Mouse (Mus musculus) lung, postnatal 0 days (tissue): ENCODE results near the gene Ptpro. TPM values are rescaled to one million over a fixed set of nuclear protein-coding genes. Genes with fewer than 3 reads are reported as not detected.

ENCODE experiments used
- ATAC-seq: fragments of 200-750 bp; cut with Nextera tagmentation; 2 replicates; pipeline ENCODE4 v1.8.0; 2017; ENCODE audit warnings: moderate library complexity
- DNase-seq: peaks from one replicate; pipeline ENCODE4 v3.0.0-alpha.2; 2016; ENCODE audit warnings: low spot score
- H3K27ac ChIP-seq: fragments of 300-500 bp; sonication (generic); 2 replicates; pipeline ENCODE4 v1.5.1; 2014; ENCODE audit warnings: antibody characterized with exemption, mild to moderate bottlenecking, low read length, mixed read lengths
- H3K27me3 ChIP-seq: fragments of 300-500 bp; sonication (generic); replicated peaks from 2 replicates; pipeline ENCODE4 v1.6.1; 2014; ENCODE audit warnings: low read length, mixed read lengths; ENCODE audit not compliant: insufficient read depth
- H3K36me3 ChIP-seq: fragments of 300-500 bp; sonication (generic); 2 replicates; pipeline ENCODE4 v1.6.1; 2014; ENCODE audit warnings: low read length, mixed read lengths; ENCODE audit not compliant: insufficient read depth
- H3K4me1 ChIP-seq: fragments of 300-500 bp; sonication (generic); 2 replicates; pipeline ENCODE4 v1.6.1; 2014; ENCODE audit warnings: antibody characterized with exemption, low read depth, low read length, mixed read lengths; ENCODE audit not compliant: insufficient read depth
- H3K4me2 ChIP-seq: fragments of 300-500 bp; sonication (generic); replicated peaks from 2 replicates; pipeline ENCODE4 v1.6.1; 2014; ENCODE audit warnings: low read depth, mild to moderate bottlenecking, low read length, moderate library complexity, mixed read lengths
- H3K4me3 ChIP-seq: fragments of 300-500 bp; sonication (generic); 2 replicates; pipeline ENCODE4 v1.5.1; 2014; ENCODE audit warnings: low read depth, low read length
- H3K9ac ChIP-seq: fragments of 300-500 bp; sonication (generic); replicated peaks from 2 replicates; pipeline ENCODE4 v1.6.1; 2014; ENCODE audit warnings: low read depth, mild to moderate bottlenecking
- H3K9me3 ChIP-seq: fragments of 300-500 bp; sonication (generic); 2 replicates; pipeline ENCODE4 v1.6.1; 2016; ENCODE audit warnings: low read length, mixed read lengths
- CTCF ChIP-seq: IDR thresholded peaks from 2 replicates; pipeline ENCODE4 v1.5.1; 2016; ENCODE audit warnings: antibody characterized with exemption, mild to moderate bottlenecking
- EP300 ChIP-seq: IDR thresholded peaks from 2 replicates; pipeline ENCODE4 v1.6.1; 2016; ENCODE audit warnings: antibody characterized with exemption, mild to moderate bottlenecking, control low read depth
- WGBS: fragments of 180-500 bp; shearing (Covaris S2); extraction: QIAGEN DNeasy Blood & Tissue Kit; methylation state at CpG from one replicate; pipeline ENCODE4 v1.1.7; 2014; 5-methylcytosine and 5-hydroxymethylcytosine counted together
- polyA plus RNA-seq: library from polyadenylated mRNA; unstranded; fragments of >200 nt; fragmentation: Nextera tagmentation; extraction: Ambion mirVana; gene quantifications from 2 replicates; pipeline ENCODE4 v1.2.1, GENCODE M21; 2015

The Ptpro gene
- polyA plus RNA-seq, 1 experiment from 2014 or later, result 1.6 TPM

DNA sequence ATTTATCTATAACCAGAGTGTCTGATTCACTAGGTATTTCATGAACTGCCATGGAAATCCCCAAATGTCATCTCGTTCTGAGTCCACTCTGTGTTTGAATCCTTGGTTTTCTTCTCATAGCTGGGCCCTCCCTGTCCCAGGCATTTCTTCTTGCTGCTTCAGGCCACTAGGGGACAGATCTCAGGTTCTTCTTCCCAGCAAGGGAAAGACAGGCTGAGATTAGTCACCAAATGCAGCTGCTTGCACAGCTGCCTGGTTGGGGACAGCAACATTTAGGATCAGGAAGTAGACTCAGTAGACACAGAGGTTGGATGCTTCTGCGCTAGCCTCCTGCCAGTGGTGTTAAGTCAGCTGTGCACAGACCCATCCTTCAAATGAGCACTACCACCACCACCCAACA, 113.5 kb downstream of the Ptpro start:
- Histone ChIP-seq H3K27ac (no peak overlapping the region), H3K4me3 (no peak overlapping the region), H3K4me1 (no peaks in the 10 kb centered on the region), H3K27me3 (no peaks in the 10 kb centered on the region), H3K36me3 (no peaks in the 10 kb centered on the region), H3K9me3 (no peaks in the 10 kb centered on the region), H3K9ac (no peak overlapping the region), H3K4me2 (no peak overlapping the region)
- no peak for DNase-seq
- no peak for ATAC-seq
- TF ChIP-seq CTCF (peak; percentile 33; the same call in 1 of the 2 replicates), EP300 (no peak)
- 76% methylated on average over 2 of the region's 2 CpGs for WGBS

DNA sequence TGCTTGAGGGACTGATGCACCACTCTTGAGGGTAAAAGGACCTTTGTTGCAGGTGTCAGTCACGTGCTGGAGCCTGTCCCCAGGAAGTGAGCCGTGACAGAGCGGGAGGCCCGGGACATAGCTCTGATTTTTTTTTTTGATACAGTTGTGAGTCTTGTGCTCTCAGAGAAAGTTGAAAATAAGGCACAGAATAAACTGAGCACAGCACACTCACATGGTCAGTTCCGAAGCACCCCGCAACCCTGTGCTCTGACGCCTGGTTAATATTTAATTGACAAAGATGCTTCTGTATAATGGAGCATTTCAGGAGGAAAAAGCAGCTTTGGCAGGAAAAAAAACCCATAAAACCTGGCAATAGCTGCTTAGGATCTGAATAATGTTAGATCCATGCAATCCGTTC, 118.6 kb downstream of the Ptpro start:
- WGBS, result 54% methylated on average over 8 of the region's 8 CpGs
- no peak for ATAC-seq

DNA sequence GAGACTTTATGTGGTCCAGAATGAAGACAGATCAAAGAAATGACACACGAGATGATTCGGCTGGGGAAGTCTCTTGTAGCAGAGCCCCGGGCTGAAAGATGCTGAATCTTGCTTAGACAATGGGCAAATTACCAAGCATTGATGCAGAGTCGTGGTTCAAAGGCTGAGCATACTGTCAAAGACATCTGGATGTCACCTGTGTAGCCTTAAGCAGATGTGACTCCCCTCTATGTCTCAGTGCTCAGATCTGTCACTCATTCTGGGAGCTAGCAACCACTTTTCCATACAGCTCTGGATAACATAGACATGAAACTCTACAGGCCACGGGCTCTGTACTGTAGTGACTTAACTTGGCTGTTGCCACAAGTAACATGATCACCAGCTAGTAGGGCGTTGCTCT, 119.3 kb downstream of the Ptpro start:
- Histone ChIP-seq H3K27me3 (no peaks in the 10 kb centered on the region), H3K9ac (no peak overlapping the region), H3K36me3 (no peaks in the 10 kb centered on the region), H3K4me3 (no peak overlapping the region), H3K27ac (no peak overlapping the region), H3K4me1 (no peaks in the 10 kb centered on the region), H3K4me2 (no peak overlapping the region), H3K9me3 (no peaks in the 10 kb centered on the region)
- TF ChIP-seq EP300 (no peak), CTCF (no peak)
- 58% methylated on average over 6 of the region's 6 CpGs for WGBS
- ATAC-seq (no peak), DNase-seq (no peak)

More for the DNA sequence above, 118.6 kb downstream of the Ptpro start:
- no peak for TF ChIP-seq CTCF
- TF ChIP-seq EP300, result no peak
- H3K4me3 ChIP-seq, result no peak overlapping the region
- no peak overlapping the region for H3K4me2 ChIP-seq
- no peaks in the 10 kb centered on the region for H3K4me1 ChIP-seq
- no peaks in the 10 kb centered on the region for H3K27me3 ChIP-seq
- no peaks in the 10 kb centered on the region for H3K36me3 ChIP-seq
- no peak for DNase-seq
- H3K27ac ChIP-seq, result no peak overlapping the region
- H3K9me3 ChIP-seq, result no peaks in the 10 kb centered on the region
- H3K9ac ChIP-seq, result no peak overlapping the region

DNA sequence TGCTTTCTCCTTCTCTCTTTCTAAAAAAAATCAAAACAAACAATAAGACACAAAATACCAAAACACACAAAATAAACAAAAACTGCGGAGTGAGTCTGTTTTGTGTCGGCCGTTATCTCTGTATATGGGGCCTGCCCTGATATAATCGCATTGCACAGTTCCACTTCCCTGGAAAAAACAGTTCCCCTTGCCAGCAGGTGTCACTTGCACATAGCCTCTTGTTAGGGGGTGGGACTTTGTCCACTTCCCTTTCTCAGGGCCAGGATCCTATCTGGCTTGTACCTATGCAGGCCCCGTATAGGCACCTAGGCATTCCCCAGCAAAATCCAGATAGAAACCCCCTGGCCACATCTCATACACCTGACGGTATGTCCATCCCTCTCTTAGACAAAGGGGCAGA, 121.8 kb downstream of the Ptpro start:
- DNase-seq, result no peak
- WGBS, result 70% methylated on average over 6 of the region's 6 CpGs

DNA sequence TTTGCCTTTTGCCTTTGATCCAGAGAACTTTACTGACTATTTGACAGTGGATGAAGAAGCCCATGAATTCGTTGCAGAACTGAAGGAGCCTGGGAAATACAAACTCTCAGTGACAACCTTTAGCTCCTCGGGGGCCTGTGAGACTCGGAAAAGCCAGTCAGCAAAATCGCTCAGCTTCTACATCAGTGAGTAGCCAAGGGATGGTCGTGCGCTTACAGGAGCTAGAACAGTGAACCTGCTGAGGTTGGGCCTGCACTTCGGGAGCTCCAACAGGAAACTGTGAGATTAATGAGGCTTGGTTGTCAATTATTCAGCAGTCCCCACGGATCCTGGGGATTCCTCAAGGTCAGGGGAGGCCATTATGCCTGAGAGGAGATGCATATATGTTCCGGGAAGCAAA, 130.4 kb downstream of the Ptpro start:
- no peak overlapping the region for H3K27ac ChIP-seq
- H3K4me2 ChIP-seq, result no peak overlapping the region
- ATAC-seq (no peak), DNase-seq (no peak)
- TF ChIP-seq EP300 (no peak), CTCF (no peak)
- no peak overlapping the region for H3K4me3 ChIP-seq
- H3K36me3 ChIP-seq, result no peaks in the 10 kb centered on the region
- H3K27me3 ChIP-seq, result no peaks in the 10 kb centered on the region
- no peak overlapping the region for H3K9ac ChIP-seq
- H3K9me3 ChIP-seq, result no peaks in the 10 kb centered on the region
- 49% methylated on average over 9 of the region's 9 CpGs for WGBS
- H3K4me1 ChIP-seq, result no peaks in the 10 kb centered on the region

More for the DNA sequence above, 121.8 kb downstream of the Ptpro start:
- Histone ChIP-seq H3K9ac (no peak overlapping the region), H3K4me3 (no peak overlapping the region), H3K4me1 (no peaks in the 10 kb centered on the region), H3K27me3 (no peaks in the 10 kb centered on the region), H3K27ac (no peak overlapping the region), H3K36me3 (no peaks in the 10 kb centered on the region), H3K9me3 (no peaks in the 10 kb centered on the region), H3K4me2 (no peak overlapping the region)
- TF ChIP-seq CTCF, result no peak
- TF ChIP-seq EP300, result no peak
- no peak for ATAC-seq

DNA sequence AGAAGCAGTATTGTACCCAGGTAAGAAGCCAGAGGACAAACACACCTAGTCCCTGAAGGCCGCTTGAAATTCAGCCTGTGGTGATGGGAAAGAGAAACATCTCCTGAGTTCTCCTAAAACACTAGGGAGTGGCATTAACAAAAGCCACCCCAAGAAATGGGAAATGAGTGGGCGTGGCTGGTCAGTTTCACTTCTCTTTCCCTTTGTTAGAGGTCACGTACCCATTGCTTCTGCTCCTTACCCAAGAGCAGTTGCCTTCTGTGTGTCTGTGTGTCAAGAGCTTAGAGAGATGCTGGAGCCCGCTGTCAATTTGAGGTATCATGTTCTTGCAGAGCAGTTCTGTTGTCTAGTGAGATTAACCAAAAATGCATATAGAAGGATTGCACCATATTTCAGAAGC, 134.2 kb downstream of the Ptpro start:
- Histone ChIP-seq H3K27ac (no peak overlapping the region), H3K4me3 (no peak overlapping the region), H3K4me1 (no peaks in the 10 kb centered on the region), H3K36me3 (no peaks in the 10 kb centered on the region), H3K9me3 (no peaks in the 10 kb centered on the region), H3K27me3 (no peaks in the 10 kb centered on the region), H3K9ac (no peak overlapping the region), H3K4me2 (no peak overlapping the region)
- peak; percentile 8 for DNase-seq
- TF ChIP-seq CTCF (no peak), EP300 (no peak)
- no peak for ATAC-seq
- WGBS, result 86% methylated on average over 4 of the region's 4 CpGs

DNA sequence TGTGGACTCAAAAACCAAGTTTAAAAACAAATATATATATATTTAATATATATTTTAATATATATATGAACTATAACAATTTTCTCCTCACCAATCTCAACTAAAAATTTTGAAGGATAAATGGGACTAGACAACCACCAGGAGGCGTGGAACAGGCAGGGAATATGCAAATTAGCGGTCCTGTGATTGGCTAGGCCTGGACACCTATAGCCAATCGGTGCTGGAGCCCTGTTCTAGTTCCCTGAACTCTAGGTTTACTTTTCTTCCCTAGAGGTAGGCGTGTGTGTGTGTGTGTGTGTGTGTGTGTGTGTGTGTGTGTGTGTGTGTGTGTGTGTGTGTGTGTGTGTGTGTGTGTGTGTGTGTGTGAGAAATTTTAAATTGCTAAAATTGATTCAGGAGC, 134.8 kb downstream of the Ptpro start:
- no peak overlapping the region for H3K4me2 ChIP-seq
- 53% methylated on average over 4 of the region's 4 CpGs for WGBS
- no peak for ATAC-seq
- peak; percentile 15 for DNase-seq
- no peak overlapping the region for H3K4me3 ChIP-seq
- H3K4me1 ChIP-seq, result no peaks in the 10 kb centered on the region
- H3K27me3 ChIP-seq, result no peaks in the 10 kb centered on the region
- no peaks in the 10 kb centered on the region for H3K36me3 ChIP-seq
- no peak overlapping the region for H3K27ac ChIP-seq
- no peaks in the 10 kb centered on the region for H3K9me3 ChIP-seq
- no peak for TF ChIP-seq EP300
- no peak for TF ChIP-seq CTCF
- no peak overlapping the region for H3K9ac ChIP-seq
